Mouse (Mus musculus) heart, postnatal 0 days (tissue): Measurements from ENCODE around the gene Cotl1.

Source experiments
- CTCF ChIP-seq: IDR thresholded peaks from 2 replicates; pipeline ENCODE4 v1.5.1; 2016; ENCODE audit warnings: antibody characterized with exemption, control low read depth, low read depth
- EP300 ChIP-seq: IDR thresholded peaks from 2 replicates; pipeline ENCODE4 v1.6.1; 2016; ENCODE audit warnings: antibody characterized with exemption, low read depth

DNA sequence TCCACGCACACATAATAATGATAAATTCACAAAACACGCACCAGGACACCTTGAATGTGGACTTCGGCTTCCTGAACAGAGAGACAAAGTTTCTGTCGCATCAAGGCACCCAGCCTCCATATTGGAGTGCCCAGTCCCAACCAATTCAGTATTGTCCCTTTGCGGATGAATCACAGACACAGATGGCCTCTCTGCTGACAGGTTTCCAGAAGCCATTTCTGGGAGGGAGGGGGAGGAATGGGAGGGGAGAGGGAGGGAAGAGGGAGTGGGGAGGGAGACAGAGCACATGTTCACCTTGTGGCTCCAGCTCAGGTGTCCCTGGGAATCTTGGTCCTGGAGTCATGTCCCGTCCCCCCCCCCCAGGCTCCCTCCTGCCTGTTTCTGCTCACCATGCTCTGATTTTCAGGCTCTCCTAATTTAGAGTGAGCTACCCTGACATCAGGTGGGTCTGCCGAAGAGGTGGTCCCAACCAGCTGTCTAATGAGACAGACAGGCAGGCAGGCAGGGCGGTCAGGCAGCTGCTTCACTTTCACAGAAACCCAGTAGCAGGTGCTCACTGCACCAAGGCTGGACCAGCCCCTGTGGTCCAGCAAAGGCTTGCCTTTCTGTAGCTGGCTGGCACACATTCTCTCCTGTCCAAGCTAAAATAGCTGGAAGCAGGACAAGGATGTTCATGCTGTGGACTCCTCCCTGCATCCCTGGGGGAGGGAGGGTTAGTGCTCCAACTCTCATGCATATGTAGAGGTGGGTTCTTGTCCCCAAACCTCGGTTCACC lies 51.5 kb downstream of the Cotl1 start:
- no peak for TF ChIP-seq CTCF
- no peak for TF ChIP-seq EP300
